Mouse (Mus musculus): ENCODE results near the gene Stk40. TPM values are rescaled to one million over a fixed set of nuclear protein-coding genes. Genes with fewer than 3 reads are reported as not detected.

Gene Stk40
- polyA plus RNA-seq, 1 experiment from 2014 or later, result 17.3 TPM

- Histone ChIP-seq H3K9ac (ENCODE audit: low read length) (no peak overlapping the region), H3K36me3 (ENCODE audit: control insufficient read depth, insufficient read depth, low read length) (no peaks in the 10 kb centered on the region), H3K4me2 (replicated peaks; ENCODE audit: low read depth) (no peak overlapping the region), H3K27me3 (ENCODE audit: control insufficient read depth, insufficient read depth, low read length) (no peaks in the 10 kb centered on the region), H3K9me3 (ENCODE audit: control insufficient read depth, low read length) (no peaks in the 10 kb centered on the region), H3K4me3 (ENCODE audit: low read depth, low read length) (no peak overlapping the region), H3K4me1 (replicated peaks; ENCODE audit: control insufficient read depth, insufficient read depth) (peaks cover 2% of the 10 kb centered on the region; the same call in 1 of the 2 replicates), H3K27ac (replicated peaks) (no peak overlapping the region)
- 61% methylated on average over 8 of the region's 8 CpGs for WGBS
- no peak for DNase-seq (ENCODE audit: low spot score)
- no peak for ATAC-seq (ENCODE audit: low FRiP score, low TSS enrichment)
- TF ChIP-seq EP300 (optimal IDR thresholded peaks at IDR 0.05), result no peak
- TF ChIP-seq CTCF (IDR thresholded peaks at IDR 0.05; ENCODE audit: low read depth), result no peak
These were observed 55.7 kb downstream of the Stk40 start for GRCm38 (mm10) chr4:126159455-126159854.

GRCm38 (mm10) chr4:126160981-126161380 is 57.2 kb downstream of the Stk40 start:
- H3K4me3 ChIP-seq (ENCODE audit: low read depth, low read length), result no peak overlapping the region
- TF ChIP-seq EP300 (optimal IDR thresholded peaks at IDR 0.05), result no peak
- TF ChIP-seq CTCF (IDR thresholded peaks at IDR 0.05; ENCODE audit: low read depth), result no peak
- no peaks in the 10 kb centered on the region for H3K9me3 ChIP-seq (ENCODE audit: control insufficient read depth, low read length)
- H3K36me3 ChIP-seq (ENCODE audit: control insufficient read depth, insufficient read depth, low read length), result no peaks in the 10 kb centered on the region
- ATAC-seq (ENCODE audit: low FRiP score, low TSS enrichment) (no peak), DNase-seq (ENCODE audit: low spot score) (peak; percentile 6)
- H3K4me2 ChIP-seq (replicated peaks; ENCODE audit: low read depth), result no peak overlapping the region
- peaks cover 2% of the 10 kb centered on the region; the same call in 1 of the 2 replicates for H3K4me1 ChIP-seq (replicated peaks; ENCODE audit: control insufficient read depth, insufficient read depth)
- H3K27me3 ChIP-seq (ENCODE audit: control insufficient read depth, insufficient read depth, low read length), result no peaks in the 10 kb centered on the region
- no peak overlapping the region for H3K27ac ChIP-seq (replicated peaks)
- no peak overlapping the region for H3K9ac ChIP-seq (ENCODE audit: low read length)
- WGBS, result 92% methylated on average over 8 of the region's 8 CpGs

GRCm38 (mm10) chr4:126161456-126161855 is 57.7 kb downstream of the Stk40 start:
- Histone ChIP-seq H3K4me3 (ENCODE audit: low read depth, low read length) (no peak overlapping the region), H3K27me3 (ENCODE audit: control insufficient read depth, insufficient read depth, low read length) (no peaks in the 10 kb centered on the region), H3K9me3 (ENCODE audit: control insufficient read depth, low read length) (no peaks in the 10 kb centered on the region), H3K4me1 (replicated peaks; ENCODE audit: control insufficient read depth, insufficient read depth) (peaks cover 2% of the 10 kb centered on the region; the same call in 1 of the 2 replicates), H3K4me2 (replicated peaks; ENCODE audit: low read depth) (no peak overlapping the region), H3K27ac (replicated peaks) (no peak overlapping the region), H3K36me3 (ENCODE audit: control insufficient read depth, insufficient read depth, low read length) (peaks cover under 1% of the 10 kb centered on the region; the same call in 1 of the 2 replicates), H3K9ac (ENCODE audit: low read length) (no peak overlapping the region)
- DNase-seq (ENCODE audit: low spot score), result peak; percentile 14
- ATAC-seq (ENCODE audit: low FRiP score, low TSS enrichment), result no peak
- no peak for TF ChIP-seq CTCF (IDR thresholded peaks at IDR 0.05; ENCODE audit: low read depth)
- no peak for TF ChIP-seq EP300 (optimal IDR thresholded peaks at IDR 0.05)
- 83% methylated on average over 6 of the region's 6 CpGs for WGBS

- peak overlapping the region; percentile 99 for H3K4me2 ChIP-seq (replicated peaks; ENCODE audit: low read depth)
- H3K27ac ChIP-seq (replicated peaks), result peak overlapping the region; percentile 97
- no peaks in the 10 kb centered on the region for H3K9me3 ChIP-seq (ENCODE audit: control insufficient read depth, low read length)
- no peaks in the 10 kb centered on the region for H3K27me3 ChIP-seq (ENCODE audit: control insufficient read depth, insufficient read depth, low read length)
- peaks cover 4% of the 10 kb centered on the region for H3K36me3 ChIP-seq (ENCODE audit: control insufficient read depth, insufficient read depth, low read length)
- 59% methylated on average over 9 of the region's 9 CpGs for WGBS
- peak overlapping the region; percentile 93 for H3K9ac ChIP-seq (ENCODE audit: low read length)
- DNase-seq (ENCODE audit: low spot score), result no peak
- H3K4me3 ChIP-seq (ENCODE audit: low read depth, low read length), result peak overlapping the region; percentile 63
- TF ChIP-seq CTCF (IDR thresholded peaks at IDR 0.05; ENCODE audit: low read depth) (no peak), EP300 (optimal IDR thresholded peaks at IDR 0.05) (no peak)
- H3K4me1 ChIP-seq (replicated peaks; ENCODE audit: control insufficient read depth, insufficient read depth), result peaks cover 2% of the 10 kb centered on the region; the same call in 1 of the 2 replicates
- peak; percentile 1; the same call in 1 of the 2 replicates for ATAC-seq (ENCODE audit: low FRiP score, low TSS enrichment)
These were observed 58.2 kb downstream of the Stk40 start for GRCm38 (mm10) chr4:126161986-126162385.

- WGBS, result 1% methylated on average over 44 of the region's 44 CpGs
- Histone ChIP-seq H3K4me3 (ENCODE audit: low read depth, low read length) (peak overlapping the region; percentile 63), H3K9me3 (ENCODE audit: control insufficient read depth, low read length) (no peaks in the 10 kb centered on the region), H3K4me1 (replicated peaks; ENCODE audit: control insufficient read depth, insufficient read depth) (peaks cover 2% of the 10 kb centered on the region; the same call in 1 of the 2 replicates), H3K4me2 (replicated peaks; ENCODE audit: low read depth) (peak overlapping the region; percentile 99), H3K27me3 (ENCODE audit: control insufficient read depth, insufficient read depth, low read length) (no peaks in the 10 kb centered on the region), H3K9ac (ENCODE audit: low read length) (peak overlapping the region; percentile 93), H3K36me3 (ENCODE audit: control insufficient read depth, insufficient read depth, low read length) (peaks cover 7% of the 10 kb centered on the region), H3K27ac (replicated peaks) (peak overlapping the region; percentile 97)
- peak; percentile 94 for ATAC-seq (ENCODE audit: low FRiP score, low TSS enrichment)
- TF ChIP-seq CTCF (IDR thresholded peaks at IDR 0.05; ENCODE audit: low read depth), result 0 out of 2 replicates have a peak, but pooled peaks have one; percentile 1
- TF ChIP-seq EP300 (optimal IDR thresholded peaks at IDR 0.05), result no peak
- peak; percentile 97 for DNase-seq (ENCODE audit: low spot score)
These were observed 58.8 kb downstream of the Stk40 start for GRCm38 (mm10) chr4:126162544-126163066.

GRCm38 (mm10) chr4:126163067-126163659 is 59.4 kb downstream of the Stk40 start, which contains the start of gene Sh3d21:
Gene Sh3d21, minus strand, starts transcription at chr4:126163491.
- H3K36me3 ChIP-seq (ENCODE audit: control insufficient read depth, insufficient read depth, low read length), result peaks cover 7% of the 10 kb centered on the region
- no peak for TF ChIP-seq CTCF (IDR thresholded peaks at IDR 0.05; ENCODE audit: low read depth)
- no peak for TF ChIP-seq EP300 (optimal IDR thresholded peaks at IDR 0.05)
- peak within 1 kb of the TSS; percentile 93 for H3K9ac ChIP-seq (ENCODE audit: low read length)
- ATAC-seq (ENCODE audit: low FRiP score, low TSS enrichment) (peak; percentile 65), DNase-seq (ENCODE audit: low spot score) (peak; percentile 70)
- H3K9me3 ChIP-seq (ENCODE audit: control insufficient read depth, low read length), result no peaks in the 10 kb centered on the region
- peak within 1 kb of the TSS; percentile 63 for H3K4me3 ChIP-seq (ENCODE audit: low read depth, low read length)
- H3K27me3 ChIP-seq (ENCODE audit: control insufficient read depth, insufficient read depth, low read length), result no peaks in the 10 kb centered on the region
- 5% methylated on average over 22 of the region's 22 CpGs for WGBS
- H3K27ac ChIP-seq (replicated peaks), result peak within 1 kb of the TSS; percentile 97
- H3K4me2 ChIP-seq (replicated peaks; ENCODE audit: low read depth), result peak within 1 kb of the TSS; percentile 99
- H3K4me1 ChIP-seq (replicated peaks; ENCODE audit: control insufficient read depth, insufficient read depth), result peaks cover 2% of the 10 kb centered on the region; the same call in 1 of the 2 replicates

Measured in stomach, postnatal 0 days (tissue).